Mouse (Mus musculus): ENCODE measurements at regions not wholly inside any gene's neighbourhood (a gene's known extent, or its start where the extent isn't known, plus 50 kb on each side); places are given as distances from the start of the nearest gene placed in this dataset.
A peak's percentile ranks its signal among the peaks of the same experiment; 100 is the strongest.

DNA sequence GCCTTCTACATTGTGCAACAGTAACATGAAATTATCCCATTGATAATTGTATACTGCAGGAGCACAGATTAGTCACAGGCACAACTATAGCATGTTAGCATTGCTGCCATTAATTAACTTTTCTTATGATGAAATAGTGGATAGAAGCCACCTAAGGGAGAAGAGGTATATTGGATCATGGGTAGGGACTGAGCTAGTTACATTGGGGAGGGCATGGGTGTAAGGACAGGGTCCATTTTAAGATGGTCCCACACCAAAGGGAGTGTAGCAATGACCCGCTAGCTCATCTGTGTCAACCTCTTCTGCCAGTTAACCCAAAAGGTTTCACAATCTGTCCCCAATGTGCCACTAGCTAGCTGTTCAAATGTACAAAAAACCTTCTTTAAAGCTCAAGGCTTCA lies 450.3 kb upstream of the Marcks start:
- no peak for DNase-seq

DNA sequence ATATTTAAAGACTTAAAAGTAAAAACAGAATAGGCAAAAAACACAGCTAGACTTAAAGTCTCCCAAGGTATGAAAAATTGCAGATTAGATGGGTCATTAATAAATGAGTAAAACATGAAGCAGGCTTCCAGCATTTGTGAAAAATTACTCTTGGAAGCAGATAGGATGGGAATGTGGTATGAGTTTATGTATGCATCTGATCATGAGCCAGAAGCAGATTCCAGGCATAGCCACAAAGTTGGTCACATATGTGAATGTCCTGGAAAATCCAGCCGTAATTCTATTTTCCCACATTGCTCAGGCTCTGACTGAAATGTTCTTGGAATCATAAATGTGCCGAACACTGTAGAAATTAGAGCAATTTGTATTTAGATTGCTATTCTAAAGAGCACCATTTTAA lies 432.5 kb upstream of the Marcks start:
- DNase-seq: no peak

DNA sequence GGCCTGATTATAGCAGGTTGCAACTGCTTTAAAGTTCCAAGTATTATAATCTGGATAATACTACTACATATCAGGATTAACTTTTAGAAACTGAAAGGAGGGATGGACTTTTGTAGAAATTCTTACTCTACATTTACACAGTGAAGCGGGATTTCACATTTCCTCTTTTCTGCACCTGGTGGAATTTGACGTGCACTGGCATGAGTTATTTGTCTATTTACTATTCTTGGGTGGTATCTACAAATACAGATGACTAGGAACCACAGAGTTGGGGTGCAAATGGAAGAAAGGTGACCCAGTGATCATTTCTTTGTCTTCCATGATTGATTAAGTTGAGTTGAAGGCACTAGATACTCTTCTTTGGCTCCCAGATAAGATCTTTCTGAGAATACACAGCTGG lies 423.0 kb upstream of the Marcks start:
- DNase-seq: no peak

DNA sequence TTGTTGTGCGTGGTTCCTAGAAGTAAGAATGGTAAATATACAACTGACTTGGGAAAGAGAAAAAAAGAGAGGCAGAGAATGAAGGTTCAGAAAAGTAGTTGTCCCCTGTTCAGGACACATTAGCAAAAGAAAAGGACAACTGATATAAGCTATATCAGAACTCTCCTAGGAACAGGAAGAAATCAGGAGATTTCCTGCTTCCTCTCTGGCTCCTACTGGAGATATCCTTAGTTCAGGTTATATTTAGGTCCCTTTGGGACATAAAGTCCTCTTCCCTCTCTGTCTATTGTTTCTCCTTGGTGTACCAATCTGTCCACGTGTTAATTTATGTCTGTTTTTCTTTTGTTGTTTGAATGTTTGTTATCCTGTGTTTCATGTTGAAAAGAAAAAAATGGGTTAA lies 410.7 kb upstream of the Marcks start:
- no peak for DNase-seq

DNA sequence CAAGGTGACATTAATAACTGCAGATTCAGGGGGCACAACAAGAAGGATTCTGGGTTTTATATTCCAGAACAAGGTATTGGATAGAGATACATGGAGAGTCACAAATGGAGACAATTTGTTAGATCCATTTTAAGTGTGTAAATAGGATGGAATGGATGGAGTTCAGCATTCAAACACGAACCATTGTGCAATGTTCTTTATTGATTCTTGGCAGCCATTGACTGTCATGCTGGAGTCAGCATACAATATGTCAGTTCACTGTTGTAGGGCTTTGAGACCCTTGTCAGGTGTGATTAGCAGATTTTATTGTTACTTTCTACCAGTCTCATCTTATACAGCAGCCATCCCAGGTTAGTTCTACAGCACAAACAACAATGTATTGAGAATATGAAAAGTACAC lies 402.0 kb upstream of the Marcks start:
- DNase-seq: no peak

DNA sequence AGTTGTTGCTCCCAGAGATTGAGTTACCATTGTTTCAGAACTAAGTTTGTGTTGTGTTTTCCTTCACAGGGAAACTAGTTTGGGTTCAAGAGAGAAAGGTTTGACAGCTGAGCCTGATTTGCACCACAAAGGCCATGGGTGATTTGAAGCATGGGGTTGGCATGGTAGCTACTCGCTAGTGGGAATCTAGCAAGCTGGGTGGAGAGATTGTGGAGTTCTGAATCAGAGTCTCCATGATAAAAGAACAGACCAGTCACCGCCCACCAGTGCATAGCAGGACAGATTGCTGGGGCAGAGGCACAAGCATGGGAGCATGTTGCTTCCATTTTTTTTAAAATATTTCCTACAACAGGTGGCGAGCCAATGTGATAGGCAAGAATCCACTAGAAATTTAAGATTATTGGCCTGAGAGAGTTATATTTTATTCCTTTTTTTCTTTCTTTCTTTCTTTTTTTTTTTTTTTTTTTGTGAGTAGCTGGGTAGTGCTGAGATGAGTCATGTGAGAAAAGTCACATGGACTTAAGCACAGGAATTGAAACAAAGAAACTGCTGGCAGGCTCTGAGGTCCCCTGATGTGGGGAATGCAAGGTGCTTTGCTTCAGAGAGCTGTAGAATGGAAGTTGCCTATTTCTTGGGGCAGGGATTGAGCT lies 367.4 kb upstream of the Marcks start:
- no peak for DNase-seq

DNA sequence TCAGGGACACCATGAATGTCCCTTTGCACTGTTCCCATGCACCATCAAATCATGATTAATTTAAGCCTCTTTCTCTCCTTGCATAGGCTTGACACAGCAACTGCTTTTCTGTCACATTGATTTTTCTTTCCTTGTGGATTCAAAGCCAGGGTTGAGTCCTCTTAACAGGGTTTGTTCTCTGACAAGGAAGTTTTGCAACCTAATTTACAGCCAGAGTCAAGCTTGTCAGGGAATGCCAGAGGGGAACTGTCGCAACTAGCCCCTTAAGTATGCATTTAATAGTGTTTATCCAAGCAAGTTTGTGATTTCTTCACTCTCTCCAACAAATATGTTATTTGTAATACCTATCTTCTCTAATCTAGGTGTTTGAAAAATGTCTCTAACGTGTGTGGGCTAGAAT lies 365.7 kb upstream of the Marcks start:
- DNase-seq: peak; percentile 15

DNA sequence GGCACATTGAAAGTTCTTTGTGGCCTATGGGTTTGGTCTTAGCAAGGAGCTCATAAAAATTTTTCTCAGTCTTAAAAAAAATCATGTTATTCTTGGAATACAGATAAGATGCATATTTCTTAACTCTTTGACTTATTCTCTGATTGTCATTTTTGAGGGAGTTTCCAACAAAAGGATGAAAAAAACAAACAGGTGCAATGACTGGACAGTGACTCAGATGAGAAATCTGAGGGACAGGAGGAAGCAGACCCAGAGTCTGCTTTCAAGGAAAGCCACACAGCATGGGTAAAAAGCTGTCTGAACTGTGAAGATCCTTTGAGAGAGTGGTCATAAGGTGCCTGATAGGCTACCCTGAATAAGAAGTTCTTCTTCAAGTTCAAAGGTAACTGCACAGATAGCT lies 363.8 kb upstream of the Marcks start:
- no peak for DNase-seq

DNA sequence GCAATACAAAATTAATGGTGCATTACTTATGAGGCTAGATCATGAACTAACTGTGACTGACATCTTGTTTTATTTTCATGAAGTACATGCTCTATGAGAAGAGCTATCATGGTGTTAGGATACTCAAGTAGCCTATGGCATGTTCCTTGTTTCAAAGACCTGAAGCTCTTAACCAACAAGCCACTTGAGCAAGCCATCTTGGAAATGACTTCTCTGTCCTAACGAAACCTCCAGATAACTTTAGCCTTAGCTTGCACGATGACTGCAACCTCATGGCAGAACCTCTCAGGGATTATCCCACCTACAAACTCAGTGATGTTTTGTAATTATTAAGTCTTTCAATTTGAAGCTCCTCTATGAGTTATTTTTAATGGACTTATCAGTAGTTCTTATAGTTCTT lies 362.3 kb upstream of the Marcks start:
- no peak for DNase-seq

DNA sequence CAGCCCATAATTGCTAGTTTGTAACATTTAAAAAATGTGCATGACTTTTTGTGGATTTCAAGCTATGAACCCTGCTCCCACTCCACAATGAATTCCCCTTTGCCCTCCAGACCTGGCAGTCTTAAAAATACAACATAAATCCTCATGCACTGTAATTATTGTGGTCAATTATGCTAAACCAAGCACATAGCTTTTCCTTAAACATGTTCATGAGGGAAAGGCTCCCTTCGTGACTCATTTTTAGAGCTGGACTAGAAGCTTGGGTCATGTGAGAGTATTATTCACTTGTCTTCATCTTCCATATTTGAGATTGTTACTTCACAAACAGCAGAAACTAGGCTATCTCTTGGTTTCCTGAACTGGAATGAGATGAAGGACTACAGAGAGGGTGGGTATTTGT lies 356.7 kb upstream of the Marcks start:
- DNase-seq: no peak

DNA sequence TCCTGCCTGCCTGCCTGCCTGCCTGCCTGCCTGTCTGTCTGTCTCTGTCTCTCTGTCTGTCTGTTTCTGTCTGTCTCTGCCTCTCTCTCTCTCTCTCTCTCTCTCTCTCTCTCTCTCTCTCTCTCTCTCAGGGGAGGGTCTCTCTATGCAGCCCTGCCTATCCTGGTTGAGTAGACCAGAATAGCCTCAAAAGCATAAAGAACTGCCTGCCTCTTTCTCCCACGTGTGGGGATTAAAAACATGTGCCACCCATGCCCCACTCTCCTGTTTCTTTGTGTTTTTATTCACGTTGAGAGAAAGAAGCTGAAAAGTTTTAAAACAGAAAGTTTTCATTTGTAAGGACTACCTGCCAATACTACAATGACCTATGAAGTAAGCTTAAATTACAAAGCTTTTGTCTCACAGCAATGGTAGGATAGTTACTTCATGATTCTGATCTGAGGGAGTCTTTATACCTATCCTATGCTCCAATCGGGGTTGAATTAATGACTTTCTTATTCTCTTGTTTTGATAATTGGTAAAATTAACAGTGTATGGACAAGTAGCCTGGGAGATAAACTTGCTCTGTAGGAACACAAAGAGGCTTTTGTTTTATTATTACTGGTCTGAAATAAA lies 355.9 kb upstream of the Marcks start:
- DNase-seq: no peak

DNA sequence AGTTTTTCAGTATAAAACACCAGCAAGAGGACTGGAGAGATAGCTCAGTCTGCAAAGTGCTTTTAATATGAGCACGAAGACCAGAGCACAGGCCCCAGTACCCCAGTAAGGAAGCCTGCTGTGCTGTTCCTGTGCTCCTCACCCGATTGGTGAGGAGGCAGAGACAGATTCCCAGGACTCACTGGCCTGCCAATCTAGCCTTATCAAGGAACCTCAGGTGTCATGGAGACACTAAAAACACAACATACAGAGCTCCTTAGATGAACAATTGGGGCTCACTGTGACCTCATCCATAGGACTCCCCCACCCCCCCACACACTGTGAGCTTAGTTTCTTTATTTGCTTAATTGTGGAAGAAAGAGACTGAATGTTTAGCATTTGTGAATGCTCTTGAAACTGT lies 355.4 kb upstream of the Marcks start:
- DNase-seq: no peak

DNA sequence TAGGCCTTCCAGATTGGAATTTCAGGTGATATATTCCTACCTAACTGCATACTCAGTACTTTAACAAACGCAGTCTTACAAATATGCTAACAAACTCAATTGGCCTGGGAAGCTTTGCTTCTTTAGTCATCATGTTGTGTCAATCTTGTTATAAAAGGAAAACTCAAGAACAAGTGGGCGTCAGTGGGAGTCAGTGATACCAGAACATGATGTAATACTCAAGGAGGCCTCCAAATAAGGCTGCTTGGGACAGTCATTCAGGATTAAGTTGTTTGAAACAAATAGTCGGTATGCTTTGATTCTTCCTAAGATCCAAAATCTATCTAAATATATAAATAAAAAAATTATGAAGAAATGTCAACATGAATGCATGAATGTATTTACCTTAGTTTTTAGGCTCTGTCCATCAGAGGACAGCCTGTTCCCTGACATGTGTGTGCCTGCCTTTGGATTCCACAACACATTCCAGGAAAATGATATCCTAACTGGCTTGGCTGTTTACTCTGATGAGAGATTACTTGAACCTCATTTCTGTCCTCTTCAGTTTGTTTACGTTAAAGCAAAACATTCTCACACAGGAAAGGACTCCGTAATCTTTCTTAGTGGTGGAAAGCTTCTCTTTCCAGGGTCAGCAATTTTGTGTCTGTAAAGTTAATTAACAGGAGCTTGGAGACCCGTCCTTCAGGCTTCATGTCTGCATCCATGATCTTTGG lies 345.7 kb upstream of the Marcks start:
- peak; percentile 27 for DNase-seq

DNA sequence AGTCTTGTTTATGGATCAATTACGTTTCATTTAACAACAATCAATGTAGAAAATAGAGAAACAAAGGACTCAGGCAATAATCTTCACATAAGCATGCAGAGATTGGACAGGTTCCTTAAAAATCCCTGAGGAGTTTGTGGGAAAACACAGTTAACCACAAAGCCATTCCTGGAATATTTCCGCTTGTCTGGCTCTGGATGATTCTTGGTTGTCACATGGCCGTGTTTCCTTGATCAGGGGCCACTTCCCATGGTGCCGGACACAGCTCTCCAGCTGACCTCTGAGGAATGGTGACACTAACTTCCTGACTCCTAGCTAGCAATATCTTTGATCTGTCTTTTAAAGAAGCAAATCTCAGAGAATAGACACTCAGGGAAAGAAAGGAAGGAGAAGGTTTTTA lies 344.8 kb upstream of the Marcks start:
- DNase-seq: peak; percentile 41

DNA sequence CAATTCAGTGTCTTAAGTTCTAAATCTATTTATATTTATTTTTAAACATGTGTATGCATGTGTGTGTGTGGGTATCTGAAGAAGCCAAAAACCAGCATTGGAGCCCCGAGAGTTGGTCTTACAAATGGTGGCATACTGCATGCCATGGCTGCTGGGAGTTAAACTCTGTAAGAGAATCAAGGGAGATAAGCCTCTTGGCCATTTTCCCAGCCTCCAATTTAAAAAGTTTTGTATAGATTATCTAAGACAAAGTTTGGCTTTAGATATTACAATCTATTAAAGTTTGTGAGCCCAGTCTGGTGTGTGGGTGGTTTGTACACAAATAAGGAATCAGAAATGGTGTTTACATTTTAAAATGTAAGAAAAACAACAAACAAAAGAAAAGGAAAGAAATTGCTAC lies 343.2 kb upstream of the Marcks start:
- DNase-seq: no peak

DNA sequence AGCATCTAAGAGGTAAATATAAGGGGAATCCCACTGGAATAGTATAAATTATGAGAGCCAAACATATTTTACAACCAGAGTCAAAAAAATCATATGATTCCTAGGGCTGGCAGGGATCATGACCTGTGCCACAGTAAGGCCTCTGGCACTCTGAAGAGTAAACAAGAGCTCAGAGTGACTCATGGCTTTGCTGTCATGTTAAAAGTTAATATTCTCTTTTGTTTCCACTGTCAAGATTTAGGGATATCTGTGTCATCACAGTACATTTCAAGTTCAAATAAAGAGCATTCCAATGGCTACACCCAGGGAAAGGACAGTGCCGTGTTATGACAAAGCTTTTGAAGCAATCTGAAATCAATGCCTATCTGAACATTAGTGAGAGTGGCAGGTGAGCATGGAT lies 341.6 kb upstream of the Marcks start:
- no peak for DNase-seq

DNA sequence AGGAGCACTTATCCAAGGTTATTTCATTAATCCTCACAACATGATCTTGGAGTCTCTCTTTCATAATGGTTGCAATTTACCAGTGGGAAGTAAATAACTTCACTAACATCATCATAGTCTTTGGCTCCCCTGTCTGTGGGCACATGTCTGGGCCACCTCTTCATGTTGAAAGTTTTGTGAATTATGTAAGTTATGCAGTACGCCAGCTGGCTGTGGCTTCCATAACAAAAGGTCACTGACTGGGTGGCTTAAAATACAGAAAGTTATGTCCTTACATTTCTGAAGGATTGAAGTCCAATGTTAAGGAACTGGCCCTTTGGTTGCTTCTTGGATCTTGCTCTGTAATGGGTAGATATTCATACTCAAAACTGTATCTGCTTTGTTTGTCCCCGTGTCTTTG lies 339.4 kb upstream of the Marcks start:
- DNase-seq: peak; percentile 11

DNA sequence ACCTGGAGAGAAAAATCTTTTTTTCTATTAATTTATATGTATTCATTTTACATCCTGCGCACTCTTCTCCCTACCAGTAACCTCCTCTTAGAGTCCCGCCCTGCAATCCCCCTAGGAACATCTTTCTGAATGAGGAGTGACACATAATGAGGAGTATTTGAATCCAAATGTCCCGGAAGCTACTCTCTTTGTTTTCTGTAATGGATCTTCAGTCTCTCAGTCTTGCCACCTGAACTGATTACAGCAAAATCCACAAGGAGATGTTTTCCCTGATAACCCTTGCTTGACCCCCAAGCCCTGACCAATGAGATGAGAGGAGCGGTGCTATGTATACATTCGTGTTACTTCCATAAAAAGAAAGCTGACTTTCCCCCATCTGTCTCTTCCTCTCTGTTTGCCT lies 334.4 kb upstream of the Marcks start:
- no peak for DNase-seq

DNA sequence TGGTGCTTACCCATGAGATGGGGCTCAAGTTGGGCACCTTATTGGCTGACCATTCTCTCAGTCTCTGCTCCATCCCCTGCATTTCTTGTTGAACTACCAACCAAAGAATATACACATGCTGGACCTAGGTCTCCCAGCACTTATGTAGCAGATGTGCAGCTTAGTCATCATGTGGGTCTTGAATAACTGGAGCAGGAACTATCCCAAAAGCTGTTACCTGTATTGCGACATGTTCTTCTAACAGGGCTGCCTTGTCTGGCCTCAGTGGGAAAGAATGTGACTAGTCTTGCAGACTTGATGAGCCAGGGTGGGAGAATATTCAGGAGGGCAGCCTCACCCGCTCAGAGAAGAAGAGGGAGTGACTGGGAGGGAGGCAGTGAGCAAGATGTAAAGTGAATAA lies 318.7 kb upstream of the Marcks start:
- no peak for DNase-seq

DNA sequence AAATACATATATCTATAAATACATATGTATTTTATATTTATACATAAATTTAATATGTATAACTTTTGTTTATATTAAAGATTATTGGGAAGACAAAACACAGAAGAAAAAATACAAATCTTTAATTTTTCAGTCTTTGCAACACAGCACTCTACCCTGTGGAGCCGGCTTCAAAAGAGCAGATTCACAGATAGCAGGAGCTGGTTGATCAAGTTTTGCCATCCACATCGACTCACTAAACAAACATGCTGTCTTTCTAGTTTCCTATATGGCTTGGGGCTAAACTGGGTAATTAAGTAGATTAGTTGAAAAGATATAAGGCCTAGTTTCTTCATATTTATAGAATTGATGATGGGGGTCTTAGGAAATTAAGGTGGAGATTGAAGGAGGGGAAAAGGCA lies 311.2 kb upstream of the Marcks start:
- no peak for DNase-seq

DNA sequence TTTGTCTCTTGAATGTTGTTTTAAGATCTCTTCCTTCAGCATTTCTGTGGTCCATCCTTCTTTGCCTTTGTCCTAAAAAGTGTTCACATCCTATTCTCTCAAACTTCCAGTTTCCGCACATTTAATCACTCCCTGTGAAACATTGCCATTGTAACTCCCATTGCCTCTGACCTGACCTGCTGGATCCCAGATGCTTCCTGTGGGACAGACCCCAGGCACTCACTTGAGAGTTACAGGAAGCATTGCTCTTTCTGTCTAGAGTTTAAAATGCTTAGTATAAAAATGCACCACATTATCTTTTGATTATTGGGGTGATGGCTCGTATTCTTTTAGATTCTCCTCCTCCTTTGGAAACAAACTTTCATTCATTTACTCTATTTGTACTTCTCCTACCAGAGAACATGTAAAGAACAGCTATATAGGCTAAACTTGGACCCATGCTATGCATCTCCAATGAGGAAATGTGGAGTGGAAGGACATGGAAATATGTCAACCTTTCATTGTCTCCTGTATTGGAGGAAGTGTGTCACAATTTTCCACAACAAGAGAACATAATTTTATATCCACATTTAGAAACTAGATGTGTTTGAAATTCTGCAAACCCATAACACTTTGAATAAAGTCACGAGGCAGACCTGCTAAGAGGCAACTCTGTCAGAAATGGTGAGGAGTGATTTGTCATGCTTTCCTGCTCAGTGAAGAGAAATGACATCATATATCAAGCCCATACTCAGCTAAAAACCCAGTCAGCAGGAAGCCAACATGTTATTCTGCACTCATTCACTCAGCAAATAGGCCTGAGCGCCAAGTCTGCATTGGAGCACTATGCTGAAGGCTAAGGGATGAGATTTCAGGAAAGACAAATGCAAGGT lies 308.8 kb upstream of the Marcks start:
- no peak for DNase-seq

DNA sequence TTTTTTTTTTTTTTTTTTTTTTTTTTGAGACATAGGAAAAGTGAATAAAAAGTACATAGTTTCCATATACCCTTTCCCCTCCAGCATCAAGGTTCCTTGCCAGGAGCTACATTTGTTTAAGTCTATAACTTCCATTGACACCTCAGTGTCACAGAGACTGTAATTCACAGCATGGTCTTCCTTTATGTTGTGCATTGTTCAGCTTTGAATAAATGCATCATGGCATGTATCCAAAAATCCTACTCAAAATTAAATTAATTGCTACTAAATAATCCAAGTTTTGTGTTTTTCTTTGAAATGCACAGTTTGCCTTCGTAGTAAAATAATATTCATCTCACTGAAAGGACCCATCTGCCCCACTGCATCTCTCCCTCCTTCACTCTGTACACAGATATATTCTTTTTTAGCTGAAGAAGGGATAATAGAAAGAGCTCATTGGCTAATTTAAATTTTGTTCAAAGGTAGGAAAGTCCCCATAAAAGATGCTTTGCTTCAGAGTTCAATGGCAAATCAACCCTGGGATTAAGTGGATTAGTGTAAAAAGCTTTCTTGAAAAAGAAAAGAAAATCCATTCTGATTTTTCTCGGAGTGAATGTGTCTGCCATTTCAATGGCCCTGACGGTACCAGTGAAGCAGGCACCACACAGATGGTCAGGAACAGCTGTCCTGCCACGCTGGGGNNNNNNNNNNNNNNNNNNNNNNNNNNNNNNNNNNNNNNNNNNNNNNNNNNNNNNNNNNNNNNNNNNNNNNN lies 301.3 kb upstream of the Marcks start:
- DNase-seq: no peak

DNA sequence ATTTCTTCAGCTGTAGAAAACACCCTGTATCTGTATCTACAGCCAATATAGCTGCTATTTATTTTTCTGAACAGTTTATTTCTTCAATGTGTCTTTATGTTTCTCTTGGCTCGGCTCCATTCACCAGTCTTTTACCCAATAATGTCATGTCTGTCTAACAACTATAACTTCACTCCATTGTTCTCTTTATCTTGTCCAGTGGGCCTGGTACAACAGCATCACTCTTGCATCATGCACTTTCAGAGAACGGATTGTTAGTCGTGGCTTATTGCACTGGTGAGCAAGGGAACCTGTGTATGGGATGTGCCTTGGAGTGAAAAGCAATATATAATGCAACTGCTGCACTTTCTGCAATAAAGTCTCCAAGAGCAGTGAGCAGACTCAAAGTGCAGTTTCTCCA lies 299.6 kb upstream of the Marcks start:
- DNase-seq: no peak
